Mouse (Mus musculus): Measurements from ENCODE around the gene Sox15. TPM values are rescaled to one million over a fixed set of nuclear protein-coding genes. Genes with fewer than 3 reads are reported as not detected.
"Not testable (repeated sequence)": the region's sequence is repeated elsewhere in the genome, so short reads cannot be mapped to it uniquely, and the experiment has no call there.

Gene Sox15
- not detected for total RNA-seq (2021)
- long read RNA-seq, experiment 1 = 0 reads
- long read RNA-seq, experiment 2 = 0 reads

DNA sequence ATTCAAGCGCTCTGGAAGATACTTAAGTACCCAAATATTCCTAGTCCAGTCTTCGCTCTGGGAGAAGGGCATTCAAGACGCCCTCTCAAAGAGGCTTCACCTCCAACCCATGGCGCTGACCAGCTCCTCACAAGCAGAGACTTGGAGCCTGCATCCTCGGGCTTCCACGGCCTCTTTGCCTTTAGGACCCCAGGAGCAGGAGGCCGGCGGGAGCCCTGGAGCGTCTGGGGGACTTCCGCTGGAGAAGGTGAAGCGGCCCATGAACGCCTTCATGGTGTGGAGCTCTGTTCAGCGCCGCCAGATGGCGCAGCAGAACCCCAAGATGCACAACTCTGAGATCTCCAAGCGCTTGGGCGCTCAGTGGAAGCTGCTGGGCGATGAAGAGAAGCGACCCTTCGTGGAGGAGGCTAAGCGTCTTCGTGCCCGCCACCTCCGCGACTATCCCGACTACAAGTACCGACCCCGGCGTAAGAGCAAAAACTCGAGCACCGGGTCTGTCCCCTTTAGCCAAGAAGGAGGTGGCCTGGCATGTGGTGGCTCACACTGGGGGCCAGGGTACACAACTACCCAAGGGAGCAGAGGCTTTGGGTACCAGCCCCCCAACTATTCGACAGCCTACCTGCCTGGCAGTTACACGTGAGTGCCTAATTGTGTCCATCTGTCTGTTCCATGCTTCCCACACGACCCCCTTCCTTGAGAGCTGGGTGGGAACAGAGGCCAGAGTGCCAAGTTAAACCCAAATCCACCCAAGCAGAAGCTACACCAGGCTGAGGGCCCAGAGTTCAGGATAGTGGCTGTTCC lies at the start of gene Sox15:
Gene Sox15, plus strand, starts transcription at position 51 of the 801 bp plus-strand sequence.
- DNase-seq = peak; percentile 50

DNA sequence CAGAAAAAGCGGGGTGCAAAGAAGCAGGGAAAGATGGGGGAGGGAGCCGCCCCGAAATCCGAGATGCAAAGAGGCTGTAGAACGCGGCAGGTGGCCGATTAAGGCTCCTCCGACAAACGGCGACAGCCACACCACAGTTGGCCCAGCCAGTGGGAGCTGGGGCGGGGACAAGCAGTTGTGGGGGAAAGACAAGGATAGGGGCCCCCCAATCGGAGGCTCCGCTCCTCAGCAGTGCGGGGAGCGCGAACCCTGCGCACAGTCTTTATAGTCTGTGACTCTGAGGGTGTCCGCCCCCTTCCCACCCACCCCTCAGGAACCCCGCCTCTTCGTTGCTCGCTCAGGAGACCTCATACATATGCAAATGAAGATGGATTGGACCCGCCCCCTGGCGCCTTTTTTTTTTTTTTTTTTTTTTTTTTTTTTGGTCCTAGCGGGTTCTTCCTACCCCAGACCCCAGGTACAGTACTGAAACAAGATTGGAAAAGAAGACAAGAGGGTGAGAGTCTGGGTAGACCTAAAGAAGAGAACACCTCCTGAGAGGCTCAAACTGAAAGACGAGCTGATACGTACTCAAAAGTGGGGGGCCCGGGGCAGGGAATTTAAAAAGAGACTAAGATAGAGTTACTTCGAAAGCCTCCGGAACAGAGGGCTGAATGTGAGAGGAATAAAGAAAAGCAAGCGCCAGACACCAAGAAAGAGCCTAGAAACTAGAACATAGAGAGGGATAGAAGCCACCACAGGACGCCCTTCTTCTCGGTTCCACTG lies 49.2 kb upstream of the Sox15 start, which contains the start of gene Atp1b2:
Gene Atp1b2, minus strand, starts transcription at position 217 of the 765 bp plus-strand sequence.
- DNase-seq = peak; percentile 80

- DNase-seq = no peak
Measured at GRCm38 (mm10) chr11:69606491-69606795, 48.7 kb upstream of the Sox15 start.

DNA sequence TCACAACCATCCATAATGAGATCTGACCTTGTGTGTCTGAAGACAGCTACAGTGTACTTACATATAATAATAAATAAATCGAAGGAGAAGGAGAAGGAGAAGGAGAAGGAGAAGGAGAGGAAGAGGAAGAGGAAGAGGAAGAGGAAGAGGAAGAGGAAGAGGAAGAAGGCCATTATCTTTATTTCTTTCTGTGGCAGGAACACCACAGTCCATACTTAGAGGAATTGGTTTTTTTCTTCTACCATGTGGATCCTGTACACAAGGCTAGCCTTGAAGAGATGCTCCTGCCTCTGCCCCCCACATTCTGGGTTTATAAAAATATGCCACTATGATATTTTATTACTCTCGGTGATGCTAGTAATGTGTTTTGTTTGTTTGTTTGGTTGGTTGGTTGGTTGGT lies 48.3 kb upstream of the Sox15 start:
- no peak for DNase-seq

GRCm38 (mm10) chr11:69608525-69608924 lies 46.6 kb upstream of the Sox15 start:
- no peak for DNase-seq

DNA sequence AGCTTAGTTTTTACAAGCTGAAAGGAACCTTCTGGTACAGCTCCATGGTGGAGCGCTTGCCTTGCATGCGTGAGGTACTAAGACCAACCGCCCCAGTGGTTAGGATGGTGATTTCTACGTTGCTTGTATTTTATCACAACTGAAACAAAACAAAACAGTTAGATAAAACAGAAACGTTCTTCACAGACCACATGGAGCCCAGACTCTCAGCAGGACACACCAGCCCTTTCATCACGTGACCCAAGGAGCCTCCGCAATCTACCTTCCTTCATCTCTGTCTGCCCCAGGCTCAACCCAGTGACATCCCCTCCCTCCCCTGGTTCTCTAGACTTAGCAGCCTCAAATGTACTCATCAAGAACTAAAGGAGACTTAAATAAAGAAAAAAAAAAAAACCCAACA lies 45.7 kb upstream of the Sox15 start:
- no peak for DNase-seq

- no peak for DNase-seq
Measured at GRCm38 (mm10) chr11:69610899-69611298, 44.2 kb upstream of the Sox15 start.

- peak; percentile 68 for DNase-seq
Measured at GRCm38 (mm10) chr11:69613553-69614256, 41.4 kb upstream of the Sox15 start.

- not testable (repeated sequence) for DNase-seq
Measured at GRCm38 (mm10) chr11:69614257-69614588, 40.9 kb upstream of the Sox15 start.

GRCm38 (mm10) chr11:69616781-69617180 lies 38.3 kb upstream of the Sox15 start:
- no peak for DNase-seq

DNA sequence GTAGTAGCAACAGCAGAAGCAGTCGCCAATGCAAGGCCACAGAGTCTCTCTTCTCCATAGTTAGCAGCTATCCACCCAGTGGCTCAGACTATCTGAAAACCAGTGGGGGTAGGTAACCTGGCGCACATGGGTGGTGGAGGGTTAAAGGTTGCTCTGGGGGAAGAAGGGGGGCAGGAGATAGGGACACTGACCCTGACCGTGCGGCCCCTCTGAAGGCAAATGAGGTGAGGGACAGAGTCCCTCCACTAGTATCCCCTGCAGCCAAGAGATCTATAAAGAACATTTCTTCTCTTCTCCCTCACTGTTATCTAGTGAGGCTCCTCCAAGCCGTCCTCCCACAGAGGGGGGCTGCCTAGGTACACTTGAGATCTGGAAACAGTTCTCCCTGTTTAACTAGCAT lies 37.3 kb upstream of the Sox15 start, which contains the start of gene Shbg:
Gene Shbg, minus strand, starts transcription at position 101 of the 400 bp plus-strand sequence.
- DNase-seq = no peak

DNA sequence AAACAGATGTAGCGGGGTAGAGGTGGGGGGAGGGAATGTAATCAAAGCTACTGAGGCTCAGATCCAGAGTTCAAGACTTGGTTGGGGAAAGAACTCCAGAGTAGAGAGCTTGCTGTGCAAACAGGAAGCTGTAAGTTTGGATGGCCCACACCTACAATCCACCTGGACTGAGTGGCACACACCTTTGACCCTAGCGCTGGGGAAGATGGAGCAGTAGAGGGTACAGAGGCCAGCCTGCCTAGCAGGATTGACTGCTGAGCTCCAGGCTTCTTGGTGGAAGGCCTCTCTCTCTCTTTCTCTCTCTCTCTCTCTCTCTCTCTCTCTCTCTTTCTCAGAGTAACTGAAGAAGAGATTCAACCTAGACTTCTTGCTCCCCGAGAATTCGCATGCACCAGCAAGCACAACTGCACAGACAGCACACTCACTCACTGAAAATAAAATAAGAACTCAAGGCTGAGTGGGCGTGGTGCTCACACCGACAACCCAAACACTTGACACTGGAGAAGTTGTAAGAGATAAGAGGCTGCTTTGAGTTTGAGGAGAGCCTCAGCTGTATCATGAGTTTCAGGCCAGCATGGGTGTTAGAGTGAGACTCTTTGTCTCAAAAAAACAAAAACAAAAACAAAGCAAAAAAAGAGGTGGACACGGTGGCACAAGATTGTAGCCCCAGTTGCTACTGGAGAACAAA lies 34.6 kb upstream of the Sox15 start:
- no peak for DNase-seq

GRCm38 (mm10) chr11:69621571-69622268 lies 33.4 kb upstream of the Sox15 start, which contains the start of gene Sat2:
Gene Sat2, plus strand, starts transcription at chr11:69622024.
- peak; percentile 64 for DNase-seq

- no peak for DNase-seq
Measured at GRCm38 (mm10) chr11:69622406-69622805, 32.7 kb upstream of the Sox15 start.

GRCm38 (mm10) chr11:69623006-69623405 lies 32.1 kb upstream of the Sox15 start:
- no peak for DNase-seq

DNA sequence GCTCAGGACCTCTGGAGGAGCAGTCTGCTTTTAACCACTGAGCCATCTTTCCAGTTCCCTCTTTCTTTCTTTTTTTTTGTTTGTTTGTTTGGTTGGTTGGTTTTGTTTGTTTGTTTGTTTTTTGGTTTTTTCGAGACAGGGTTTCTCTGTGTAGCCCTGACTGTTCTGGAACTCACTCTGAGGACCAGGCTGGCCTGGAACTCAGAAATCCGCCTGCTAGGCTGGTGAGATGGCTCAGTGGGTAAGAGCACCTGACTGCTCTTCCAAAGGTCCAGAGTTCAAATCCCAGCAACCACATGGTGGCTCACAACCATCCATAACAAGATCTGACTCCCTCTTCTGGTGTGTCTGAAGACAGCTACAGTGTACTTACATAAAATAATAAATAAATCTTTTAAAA lies 30.8 kb upstream of the Sox15 start:
- not testable (repeated sequence) for DNase-seq

GRCm38 (mm10) chr11:69628286-69628685 lies 26.8 kb upstream of the Sox15 start:
- peak; percentile 46 for DNase-seq

DNA sequence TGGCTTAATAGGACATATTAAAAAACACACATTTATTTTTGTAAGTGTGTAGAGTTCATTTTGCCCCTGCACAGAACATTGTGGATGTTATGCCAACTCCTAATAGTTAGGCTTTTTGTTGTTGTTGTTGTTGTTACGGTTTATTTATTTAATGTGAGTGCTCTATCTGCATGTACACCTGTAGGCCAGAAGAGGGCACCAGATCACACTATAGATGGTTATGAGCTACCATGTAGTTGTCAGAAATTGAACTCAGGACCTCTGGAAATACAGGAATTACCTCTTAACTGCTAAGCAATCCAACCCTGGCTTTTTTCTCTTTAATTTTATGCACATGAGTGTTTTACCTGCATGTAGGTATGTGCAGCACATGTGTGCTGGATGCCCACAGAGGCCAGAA lies 25.3 kb upstream of the Sox15 start:
- no peak for DNase-seq

GRCm38 (mm10) chr11:69632284-69633089 lies 22.6 kb upstream of the Sox15 start, which contains the start of gene Fxr2:
Gene Fxr2, plus strand, starts transcription at chr11:69632990.
- DNase-seq = peak; percentile 100

DNA sequence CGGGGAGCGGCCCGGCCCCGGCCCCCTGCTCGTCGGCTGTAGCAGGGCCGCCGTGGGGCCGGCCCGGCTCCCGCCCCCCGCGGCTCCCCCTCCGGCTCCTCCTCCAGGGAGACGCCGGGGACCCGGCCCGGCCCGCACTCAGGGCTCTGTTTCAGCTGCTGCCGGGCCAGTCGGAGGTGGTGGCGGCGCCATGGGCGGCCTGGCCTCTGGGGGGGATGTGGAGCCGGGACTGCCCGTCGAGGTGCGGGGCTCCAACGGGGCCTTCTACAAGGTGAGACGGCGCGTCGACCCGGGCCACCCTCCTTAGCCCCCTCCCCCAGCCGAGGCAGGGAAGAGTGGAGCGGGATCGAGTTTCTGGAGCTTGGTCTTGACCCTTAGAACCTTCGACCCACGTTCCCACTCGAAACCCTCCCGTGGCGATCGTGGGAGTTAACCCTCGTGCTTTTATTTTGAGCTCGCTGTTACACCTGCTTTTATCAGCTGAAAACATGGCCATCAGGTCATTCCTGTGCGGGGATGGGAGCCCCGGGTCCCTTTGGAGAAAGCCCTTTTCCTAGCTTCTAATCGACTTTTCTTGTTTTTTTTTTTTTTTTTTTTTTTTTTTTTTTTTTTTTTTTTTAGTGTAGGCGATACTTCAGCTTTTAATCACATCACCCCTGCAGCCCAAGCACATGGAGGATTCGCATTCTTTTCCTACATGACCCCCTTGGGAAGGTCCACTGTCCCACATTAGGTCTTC lies 21.8 kb upstream of the Sox15 start:
- no peak for DNase-seq
